Mouse (Mus musculus): Measurements from ENCODE around the gene Oxsm. TPM values are rescaled to one million over a fixed set of nuclear protein-coding genes. Genes with fewer than 3 reads are reported as not detected.

Oxsm gene
- 0.56 and 0.62 TPM in 2 replicates for polyA plus RNA-seq (2012)

- no peak for TF ChIP-seq GATA1 (IDR thresholded peaks at IDR 0.05; ENCODE audit: low read length)
These were observed at the start of gene Oxsm, which contains the start of gene Ngly1 for GRCm38 (mm10) chr14:16249171-16249874. Gene Oxsm (minus strand): TSS chr14:16249808. Gene Ngly1 (plus strand): TSS chr14:16249280.

- no peak for TF ChIP-seq GATA1 (IDR thresholded peaks at IDR 0.05; ENCODE audit: low read length)
These were observed 47.3 kb upstream of the Oxsm start for GRCm38 (mm10) chr14:16296816-16297468.

DNA sequence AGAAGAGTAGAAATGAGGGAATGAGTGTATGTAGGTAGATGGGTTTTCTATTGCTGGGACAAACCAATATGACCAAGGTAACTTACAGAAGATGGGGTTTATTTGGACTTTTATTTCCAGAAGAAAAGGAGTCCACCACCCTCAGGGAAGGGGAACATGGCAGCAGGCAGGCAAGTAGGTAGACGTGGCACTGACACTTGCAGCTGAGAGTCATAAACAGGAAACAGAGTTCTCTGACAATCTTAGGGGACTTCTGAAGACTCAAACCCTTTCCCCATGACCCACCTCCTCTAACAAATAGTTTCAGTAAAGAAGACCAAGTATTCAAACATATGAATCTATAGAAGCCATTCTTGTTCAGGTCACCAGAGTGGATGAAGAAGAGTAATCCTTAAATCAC lies 44.3 kb upstream of the Oxsm start:
- no peak for TF ChIP-seq GATA1 (IDR thresholded peaks at IDR 0.05; ENCODE audit: low read length)

GRCm38 (mm10) chr14:16293015-16293414 lies 43.4 kb upstream of the Oxsm start:
- no peak for TF ChIP-seq GATA1 (IDR thresholded peaks at IDR 0.05; ENCODE audit: low read length)

- TF ChIP-seq GATA1 (IDR thresholded peaks at IDR 0.05; ENCODE audit: low read length), result no peak
These were observed 42.8 kb upstream of the Oxsm start for GRCm38 (mm10) chr14:16292371-16292770.

DNA sequence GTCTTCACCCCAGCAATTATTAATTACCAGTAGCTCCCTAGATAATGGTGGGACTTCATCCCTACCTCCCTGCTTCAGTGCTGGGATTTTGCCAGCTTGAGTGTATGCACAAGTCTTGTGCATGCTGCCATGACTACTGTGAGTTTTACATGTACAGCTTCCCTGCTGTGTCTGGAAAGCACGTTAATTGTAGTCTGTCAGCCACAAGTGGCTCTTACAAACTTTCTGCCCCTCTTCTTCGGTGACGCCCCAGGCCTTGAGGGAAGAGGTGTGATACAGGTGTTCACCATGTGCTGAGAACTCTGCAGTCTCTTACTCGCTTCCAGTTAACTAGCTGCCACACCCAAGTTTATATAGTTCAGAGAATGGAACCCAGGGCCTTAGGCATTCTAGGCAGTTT lies 34.4 kb upstream of the Oxsm start:
- TF ChIP-seq GATA1 (IDR thresholded peaks at IDR 0.05; ENCODE audit: low read length), result no peak

DNA sequence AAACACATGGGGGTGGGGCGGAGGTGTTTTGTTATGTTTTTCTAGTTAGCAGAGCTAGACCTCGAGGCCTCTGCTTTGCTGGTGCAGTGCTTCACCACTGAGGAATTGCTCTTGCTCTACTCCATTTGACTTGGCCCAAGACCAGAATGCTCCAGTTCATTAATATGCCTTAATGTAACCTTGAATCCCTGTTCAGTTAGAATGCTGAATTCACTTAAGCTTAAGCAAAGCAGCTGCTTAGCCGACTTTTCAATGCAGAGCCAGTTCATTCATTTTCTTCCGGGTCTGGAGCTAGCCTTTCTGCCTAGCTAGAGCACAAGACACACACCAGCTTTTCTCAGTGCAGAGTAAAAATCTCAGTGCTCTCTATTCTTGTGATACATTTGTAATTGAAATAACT lies 29.6 kb upstream of the Oxsm start:
- TF ChIP-seq GATA1 (IDR thresholded peaks at IDR 0.05; ENCODE audit: low read length), result no peak

GRCm38 (mm10) chr14:16273677-16274076 lies 24.1 kb upstream of the Oxsm start:
- no peak for TF ChIP-seq GATA1 (IDR thresholded peaks at IDR 0.05; ENCODE audit: low read length)

- TF ChIP-seq GATA1 (IDR thresholded peaks at IDR 0.05; ENCODE audit: low read length), result no peak
These were observed 20.2 kb upstream of the Oxsm start for GRCm38 (mm10) chr14:16269776-16270175.

DNA sequence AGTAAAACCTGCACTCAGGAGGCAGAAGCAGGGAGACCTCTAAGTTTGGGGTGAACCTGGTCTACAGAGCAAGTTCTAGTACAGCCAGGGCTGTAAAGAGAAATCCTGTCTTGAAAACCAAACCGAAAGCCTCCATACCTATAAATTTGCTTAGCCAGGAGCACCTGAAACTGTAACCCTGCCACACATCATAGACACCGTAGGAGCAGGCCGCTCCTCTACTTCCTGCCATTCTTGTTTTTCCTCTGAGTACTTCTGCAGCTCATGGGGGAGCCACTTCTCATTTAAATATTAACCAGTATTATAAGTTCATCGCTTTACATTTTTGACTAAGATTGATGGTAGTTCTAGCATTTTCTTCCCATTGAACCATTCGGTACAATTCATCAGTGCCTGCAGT lies 17.4 kb upstream of the Oxsm start:
- no peak for TF ChIP-seq GATA1 (IDR thresholded peaks at IDR 0.05; ENCODE audit: low read length)

DNA sequence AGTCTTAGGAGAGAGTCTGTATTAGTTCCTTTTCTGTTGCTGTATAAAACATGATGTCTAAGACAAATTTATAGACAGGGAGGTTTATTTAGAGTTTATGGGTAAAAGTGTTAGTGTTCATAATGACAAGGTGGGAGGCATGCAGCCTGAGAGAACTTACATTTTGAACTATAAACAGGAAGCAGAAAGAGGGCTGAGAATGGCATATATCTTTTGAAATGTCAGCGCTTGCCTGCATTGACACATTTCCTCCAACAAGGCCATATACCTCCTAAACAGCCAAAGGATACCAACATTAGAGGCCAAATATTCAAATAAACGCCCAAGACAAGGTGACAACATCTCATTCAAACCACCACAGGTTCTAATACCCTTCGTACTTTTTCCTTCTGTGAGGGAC lies 12.3 kb upstream of the Oxsm start:
- no peak for TF ChIP-seq GATA1 (IDR thresholded peaks at IDR 0.05; ENCODE audit: low read length)

DNA sequence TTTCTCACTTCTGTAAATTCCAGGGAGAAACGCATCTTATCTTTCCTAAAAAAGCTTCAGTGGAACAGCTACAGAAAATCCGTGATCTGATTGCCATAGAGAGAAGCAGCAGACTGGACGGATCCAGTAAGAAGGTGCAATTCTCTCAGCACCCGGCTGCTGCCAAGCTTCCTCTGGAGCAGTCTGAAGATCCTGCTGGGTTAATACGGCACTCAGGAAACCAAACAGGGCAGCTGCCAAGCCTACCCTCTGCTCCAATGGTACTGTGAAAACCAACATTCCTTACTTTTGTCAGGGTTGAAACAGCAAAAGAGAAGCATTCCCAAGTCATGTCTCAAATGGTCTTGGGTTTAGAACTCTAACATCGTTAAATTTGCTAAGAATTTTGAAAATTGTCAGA lies 10.9 kb upstream of the Oxsm start:
- no peak for TF ChIP-seq GATA1 (IDR thresholded peaks at IDR 0.05; ENCODE audit: low read length)

DNA sequence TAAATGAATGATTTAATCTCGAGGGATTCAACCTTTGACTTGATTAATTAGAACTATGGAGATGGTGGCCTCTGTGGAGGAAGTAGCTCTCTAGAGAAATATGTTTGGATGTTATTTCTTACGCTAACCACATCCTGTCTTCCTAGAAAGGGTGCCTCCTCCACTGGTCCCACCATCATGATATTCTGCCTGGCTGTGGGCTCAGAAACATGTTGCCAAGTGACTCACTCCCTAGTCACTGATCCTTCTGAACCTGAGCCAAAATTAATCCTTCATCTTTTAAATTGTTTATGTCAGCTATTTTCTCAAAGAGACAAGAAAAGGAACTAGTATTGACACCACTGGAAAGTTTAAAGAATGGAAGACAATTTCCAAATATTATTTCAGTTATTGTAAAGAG lies 6.6 kb upstream of the Oxsm start:
- no peak for TF ChIP-seq GATA1 (IDR thresholded peaks at IDR 0.05; ENCODE audit: low read length)

- no peak for TF ChIP-seq GATA1 (IDR thresholded peaks at IDR 0.05; ENCODE audit: low read length)
These were observed 6.1 kb upstream of the Oxsm start for GRCm38 (mm10) chr14:16255745-16256144.

GRCm38 (mm10) chr14:16250099-16250498 lies 491 bp upstream of the Oxsm start:
- no peak for TF ChIP-seq GATA1 (IDR thresholded peaks at IDR 0.05; ENCODE audit: low read length)

- no peak for TF ChIP-seq GATA1 (IDR thresholded peaks at IDR 0.05; ENCODE audit: low read length)
These were observed 928 bp downstream of the Oxsm start for GRCm38 (mm10) chr14:16248603-16249157.

DNA sequence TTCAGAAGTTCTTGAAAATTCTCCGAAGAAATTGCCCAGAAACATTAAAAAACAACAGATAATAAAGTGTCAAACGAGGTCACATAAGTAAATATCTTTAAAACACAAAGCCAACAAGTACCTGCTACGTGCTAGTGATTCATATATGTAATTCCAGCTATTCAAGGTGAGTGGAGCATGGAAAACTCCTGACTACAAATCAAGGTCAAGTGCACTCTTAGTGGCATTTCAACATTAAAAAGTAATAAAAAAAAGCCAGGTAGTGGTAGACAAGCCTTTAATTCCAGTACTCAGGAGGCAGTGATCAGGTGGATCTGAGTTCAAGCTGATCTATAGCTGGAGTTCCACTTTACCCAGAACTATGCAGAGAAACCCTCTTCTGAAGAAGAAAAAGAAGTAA lies 1.5 kb downstream of the Oxsm start:
- no peak for TF ChIP-seq GATA1 (IDR thresholded peaks at IDR 0.05; ENCODE audit: low read length)
